Mouse (Mus musculus): ENCODE measurements around the gene Hyal1. TPM values are rescaled to one million over a fixed set of nuclear protein-coding genes. Genes with fewer than 3 reads are reported as not detected.

Hyal1 gene
- polyA plus RNA-seq, 1 experiment from 2014 or later, result 12.1 TPM

- H3K36me3 ChIP-seq (ENCODE audit: control insufficient read depth, insufficient read depth, low read length), result peaks cover 72% of the 10 kb centered on the region
- no peak overlapping the region for H3K4me2 ChIP-seq (replicated peaks; ENCODE audit: low read depth, low read length)
- no peak overlapping the region for H3K27ac ChIP-seq (ENCODE audit: low read length)
- peaks cover 29% of the 10 kb centered on the region for H3K4me1 ChIP-seq (ENCODE audit: control insufficient read depth, insufficient read depth, low read length)
- H3K27me3 ChIP-seq (ENCODE audit: control insufficient read depth, insufficient read depth, low read length), result no peaks in the 10 kb centered on the region
- H3K9ac ChIP-seq (replicated peaks; ENCODE audit: low read depth, low read length), result no peak overlapping the region
- no peak overlapping the region for H3K4me3 ChIP-seq (ENCODE audit: low read depth, low read length)
- ATAC-seq (ENCODE audit: insufficient number of reproducible peaks, insufficient read depth, low FRiP score, low read depth), result no peak
- H3K9me3 ChIP-seq (ENCODE audit: control insufficient read depth, low read depth, low read length), result no peaks in the 10 kb centered on the region
- 76% methylated on average over 2 of the region's 2 CpGs for whole genome bisulfite sequencing
Measured at GRCm38 (mm10) chr9:107617461-107617860, 40.7 kb downstream of the Hyal1 start.

GRCm38 (mm10) chr9:107618098-107618497 lies 41.4 kb downstream of the Hyal1 start:
- no peaks in the 10 kb centered on the region for H3K9me3 ChIP-seq (ENCODE audit: control insufficient read depth, low read depth, low read length)
- H3K4me3 ChIP-seq (ENCODE audit: low read depth, low read length), result no peak overlapping the region
- 87% methylated on average over 6 of the region's 6 CpGs for WGBS
- H3K4me1 ChIP-seq (ENCODE audit: control insufficient read depth, insufficient read depth, low read length), result peaks cover 26% of the 10 kb centered on the region
- peaks cover 73% of the 10 kb centered on the region for H3K36me3 ChIP-seq (ENCODE audit: control insufficient read depth, insufficient read depth, low read length)
- H3K4me2 ChIP-seq (replicated peaks; ENCODE audit: low read depth, low read length), result no peak overlapping the region
- peak overlapping the region; percentile 82; the same call in 1 of the 2 replicates for H3K27ac ChIP-seq (ENCODE audit: low read length)
- no peaks in the 10 kb centered on the region for H3K27me3 ChIP-seq (ENCODE audit: control insufficient read depth, insufficient read depth, low read length)
- no peak for ATAC-seq (ENCODE audit: insufficient number of reproducible peaks, insufficient read depth, low FRiP score, low read depth)
- no peak overlapping the region for H3K9ac ChIP-seq (replicated peaks; ENCODE audit: low read depth, low read length)

GRCm38 (mm10) chr9:107618778-107619545 lies 42.2 kb downstream of the Hyal1 start:
- Histone ChIP-seq H3K27me3 (ENCODE audit: control insufficient read depth, insufficient read depth, low read length) (no peaks in the 10 kb centered on the region), H3K36me3 (ENCODE audit: control insufficient read depth, insufficient read depth, low read length) (peaks cover 76% of the 10 kb centered on the region), H3K27ac (ENCODE audit: low read length) (peak overlapping the region; percentile 82; the same call in 1 of the 2 replicates), H3K9me3 (ENCODE audit: control insufficient read depth, low read depth, low read length) (no peaks in the 10 kb centered on the region), H3K4me1 (ENCODE audit: control insufficient read depth, insufficient read depth, low read length) (peaks cover 25% of the 10 kb centered on the region), H3K4me2 (replicated peaks; ENCODE audit: low read depth, low read length) (no peak overlapping the region), H3K9ac (replicated peaks; ENCODE audit: low read depth, low read length) (0 out of 2 replicates have a peak overlapping the region, but pooled peaks have one; percentile 21), H3K4me3 (ENCODE audit: low read depth, low read length) (no peak overlapping the region)
- WGBS, result 29% methylated on average over 13 of the region's 13 CpGs
- peak; percentile 63 for ATAC-seq (ENCODE audit: insufficient number of reproducible peaks, insufficient read depth, low FRiP score, low read depth)

GRCm38 (mm10) chr9:107619546-107619879 lies 42.8 kb downstream of the Hyal1 start:
- Histone ChIP-seq H3K27me3 (ENCODE audit: control insufficient read depth, insufficient read depth, low read length) (no peaks in the 10 kb centered on the region), H3K4me3 (ENCODE audit: low read depth, low read length) (no peak overlapping the region), H3K9me3 (ENCODE audit: control insufficient read depth, low read depth, low read length) (no peaks in the 10 kb centered on the region), H3K27ac (ENCODE audit: low read length) (peak overlapping the region; percentile 82; the same call in 1 of the 2 replicates), H3K4me2 (replicated peaks; ENCODE audit: low read depth, low read length) (no peak overlapping the region), H3K4me1 (ENCODE audit: control insufficient read depth, insufficient read depth, low read length) (peaks cover 31% of the 10 kb centered on the region), H3K36me3 (ENCODE audit: control insufficient read depth, insufficient read depth, low read length) (peaks cover 76% of the 10 kb centered on the region), H3K9ac (replicated peaks; ENCODE audit: low read depth, low read length) (no peak overlapping the region)
- ATAC-seq (ENCODE audit: insufficient number of reproducible peaks, insufficient read depth, low FRiP score, low read depth), result 0 out of 2 replicates have a peak, but pooled peaks have one; percentile 6
- 63% methylated on average over 13 of the region's 13 CpGs for WGBS

- H3K4me1 ChIP-seq (ENCODE audit: control insufficient read depth, insufficient read depth, low read length), result peaks cover 38% of the 10 kb centered on the region
- H3K9me3 ChIP-seq (ENCODE audit: control insufficient read depth, low read depth, low read length), result no peaks in the 10 kb centered on the region
- peaks cover 71% of the 10 kb centered on the region for H3K36me3 ChIP-seq (ENCODE audit: control insufficient read depth, insufficient read depth, low read length)
- 0 out of 2 replicates have a peak overlapping the region, but pooled peaks have one; percentile 15 for H3K27ac ChIP-seq (ENCODE audit: low read length)
- no peak overlapping the region for H3K9ac ChIP-seq (replicated peaks; ENCODE audit: low read depth, low read length)
- H3K27me3 ChIP-seq (ENCODE audit: control insufficient read depth, insufficient read depth, low read length), result no peaks in the 10 kb centered on the region
- no peak overlapping the region for H3K4me3 ChIP-seq (ENCODE audit: low read depth, low read length)
- no peak overlapping the region for H3K4me2 ChIP-seq (replicated peaks; ENCODE audit: low read depth, low read length)
- ATAC-seq (ENCODE audit: insufficient number of reproducible peaks, insufficient read depth, low FRiP score, low read depth), result no peak
Measured at GRCm38 (mm10) chr9:107620954-107621353, 44.2 kb downstream of the Hyal1 start.

GRCm38 (mm10) chr9:107624539-107624938 lies 47.8 kb downstream of the Hyal1 start:
- Histone ChIP-seq H3K9ac (replicated peaks; ENCODE audit: low read depth, low read length) (no peak overlapping the region), H3K4me3 (ENCODE audit: low read depth, low read length) (no peak overlapping the region), H3K4me2 (replicated peaks; ENCODE audit: low read depth, low read length) (no peak overlapping the region), H3K9me3 (ENCODE audit: control insufficient read depth, low read depth, low read length) (no peaks in the 10 kb centered on the region), H3K27ac (ENCODE audit: low read length) (0 out of 2 replicates have a peak overlapping the region, but pooled peaks have one; percentile 21), H3K36me3 (ENCODE audit: control insufficient read depth, insufficient read depth, low read length) (peaks cover 42% of the 10 kb centered on the region), H3K27me3 (ENCODE audit: control insufficient read depth, insufficient read depth, low read length) (no peaks in the 10 kb centered on the region), H3K4me1 (ENCODE audit: control insufficient read depth, insufficient read depth, low read length) (peaks cover 56% of the 10 kb centered on the region)
- 74% methylated on average over 5 of the region's 5 CpGs for WGBS
- ATAC-seq (ENCODE audit: insufficient number of reproducible peaks, insufficient read depth, low FRiP score, low read depth), result no peak

- H3K27me3 ChIP-seq (ENCODE audit: control insufficient read depth, insufficient read depth, low read length), result no peaks in the 10 kb centered on the region
- H3K27ac ChIP-seq (ENCODE audit: low read length), result 0 out of 2 replicates have a peak overlapping the region, but pooled peaks have one; percentile 21
- H3K36me3 ChIP-seq (ENCODE audit: control insufficient read depth, insufficient read depth, low read length), result peaks cover 38% of the 10 kb centered on the region
- no peak overlapping the region for H3K4me2 ChIP-seq (replicated peaks; ENCODE audit: low read depth, low read length)
- peaks cover 56% of the 10 kb centered on the region for H3K4me1 ChIP-seq (ENCODE audit: control insufficient read depth, insufficient read depth, low read length)
- H3K9ac ChIP-seq (replicated peaks; ENCODE audit: low read depth, low read length), result no peak overlapping the region
- H3K4me3 ChIP-seq (ENCODE audit: low read depth, low read length), result no peak overlapping the region
- 92% methylated on average over 3 of the region's 3 CpGs for WGBS
- no peak for ATAC-seq (ENCODE audit: insufficient number of reproducible peaks, insufficient read depth, low FRiP score, low read depth)
- no peaks in the 10 kb centered on the region for H3K9me3 ChIP-seq (ENCODE audit: control insufficient read depth, low read depth, low read length)
Measured at GRCm38 (mm10) chr9:107624951-107625350, 48.2 kb downstream of the Hyal1 start.

GRCm38 (mm10) chr9:107625351-107626128 lies 48.8 kb downstream of the Hyal1 start:
- H3K4me3 ChIP-seq (ENCODE audit: low read depth, low read length), result no peak overlapping the region
- H3K9me3 ChIP-seq (ENCODE audit: control insufficient read depth, low read depth, low read length), result no peaks in the 10 kb centered on the region
- 88% methylated on average over 12 of the region's 12 CpGs for WGBS
- no peak overlapping the region for H3K4me2 ChIP-seq (replicated peaks; ENCODE audit: low read depth, low read length)
- no peak overlapping the region; the same call in 1 of the 2 replicates for H3K27ac ChIP-seq (ENCODE audit: low read length)
- H3K4me1 ChIP-seq (ENCODE audit: control insufficient read depth, insufficient read depth, low read length), result peaks cover 57% of the 10 kb centered on the region
- H3K36me3 ChIP-seq (ENCODE audit: control insufficient read depth, insufficient read depth, low read length), result peaks cover 32% of the 10 kb centered on the region
- no peak for ATAC-seq (ENCODE audit: insufficient number of reproducible peaks, insufficient read depth, low FRiP score, low read depth)
- H3K9ac ChIP-seq (replicated peaks; ENCODE audit: low read depth, low read length), result no peak overlapping the region
- H3K27me3 ChIP-seq (ENCODE audit: control insufficient read depth, insufficient read depth, low read length), result no peaks in the 10 kb centered on the region
